In genomic region chr11:86453991-86454390, GRCm38 (mm10) we compare ENCODE assay signal across 17 mouse cellular contexts.
"Had no signal": no experiment of that assay in that cellular context is flagged by ENCODE, and none has a peak within 500 bp of the region (broad histone marks: within the 10 kb centered on the region; RNA-seq: fewer than 3 reads in every experiment).

No protein-coding gene starts in this region.

- H3K9me3 ChIP-seq: kidney, embryonic 15.5 days; stomach, embryonic 15.5 days had no signal

- H3K36me3 ChIP-seq: kidney, embryonic 15.5 days; stomach, embryonic 15.5 days had no signal

- H3K27ac ChIP-seq: kidney, embryonic 15.5 days; left cerebral cortex, adult 2 months; liver, embryonic 14.5 days; stomach, embryonic 15.5 days had no signal

- H3K9ac ChIP-seq: kidney, embryonic 15.5 days; liver, embryonic 14.5 days; liver, postnatal 0 days; lung, embryonic 14.5 days; stomach, embryonic 15.5 days had no signal

- H3K4me1 ChIP-seq: kidney, embryonic 15.5 days; megakaryocyte, embryonic 14.5 days; stomach, embryonic 15.5 days had no signal

- DNase-seq: kidney, adult 11 months; kidney, adult 8-10 months; kidney, postnatal 10 days; kidney, postnatal 36 days; layer of hippocampus, postnatal 36 days; liver, postnatal 0 days; lung, embryonic 14.5 days; lung, postnatal 36 days; midbrain, embryonic 14.5 days; right cerebral cortex, postnatal 25 days; spleen, adult 18-20 months; thymus, postnatal 25 days had no signal

- H3K4me3 ChIP-seq: kidney, embryonic 15.5 days; left cerebral cortex, adult 2 months; megakaryocyte, embryonic 14.5 days; stomach, embryonic 15.5 days had no signal

- H3K27me3 ChIP-seq: kidney, embryonic 15.5 days; stomach, embryonic 15.5 days had no signal
